Mouse (Mus musculus) CD4-positive, CD25-positive, alpha-beta regulatory T cell, adult 2 months (primary cell): ENCODE measurements around the gene Nxnl1.

Experiments
- DNase-seq: peaks from one replicate; pipeline ENCODE4 v3.0.0-alpha.2; 2012; ENCODE audit warnings: low read depth, low spot score

The Nxnl1 gene

DNA sequence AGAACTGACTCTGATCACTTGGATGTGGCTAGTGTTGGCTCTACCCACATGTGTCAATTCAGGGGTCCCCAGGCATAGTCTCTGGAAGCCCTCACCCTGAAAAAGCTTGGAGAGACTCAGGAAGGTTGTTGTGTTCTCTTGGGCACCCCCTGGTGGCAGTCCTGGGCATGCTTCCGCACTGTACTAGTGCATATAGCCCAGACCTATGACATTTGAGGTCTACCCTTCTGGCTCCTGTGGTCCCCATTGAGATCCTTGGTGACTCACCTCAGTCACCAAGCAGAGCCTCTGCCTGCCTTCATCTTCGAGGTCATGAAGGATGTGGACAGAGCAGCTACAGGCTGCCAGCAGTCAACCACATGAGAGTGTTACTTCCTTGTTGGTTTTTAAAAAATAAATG, 20.5 kb upstream of the Nxnl1 start:
- peak; percentile 68 for DNase-seq

DNA sequence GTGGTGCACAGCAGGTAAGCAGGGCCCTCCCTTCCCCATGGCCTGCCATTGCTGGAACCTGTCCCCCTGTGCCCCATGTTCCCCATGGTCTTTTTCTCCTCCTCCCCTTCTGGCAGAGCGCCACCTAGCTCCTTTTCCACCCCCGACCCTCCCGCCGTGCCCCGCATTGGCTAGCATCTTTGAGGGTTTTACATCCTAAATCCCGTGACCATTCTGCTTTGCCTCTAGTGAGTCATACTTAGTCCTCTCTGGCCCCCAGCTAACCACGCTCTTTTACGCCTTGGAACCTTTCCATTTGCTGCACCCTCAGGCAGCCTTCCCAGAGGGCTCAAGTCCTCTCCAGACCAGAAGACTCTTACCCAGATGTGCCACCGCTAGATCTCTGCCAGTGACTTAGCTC, 13.8 kb upstream of the Nxnl1 start:
- no peak for DNase-seq

DNA sequence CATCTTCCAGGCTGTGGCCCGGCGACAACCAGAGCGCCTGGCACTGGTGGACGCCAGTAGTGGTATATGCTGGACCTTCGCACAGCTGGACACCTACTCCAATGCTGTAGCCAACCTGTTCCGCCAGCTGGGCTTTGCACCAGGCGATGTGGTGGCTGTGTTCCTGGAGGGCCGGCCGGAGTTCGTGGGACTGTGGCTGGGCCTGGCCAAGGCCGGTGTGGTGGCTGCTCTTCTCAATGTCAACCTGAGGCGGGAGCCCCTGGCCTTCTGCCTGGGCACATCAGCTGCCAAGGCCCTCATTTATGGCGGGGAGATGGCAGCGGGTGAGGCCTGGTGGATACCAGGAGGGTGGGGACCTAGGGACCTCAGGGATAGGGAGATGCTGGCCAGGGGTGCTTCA, 13.1 kb upstream of the Nxnl1 start:
- DNase-seq: no peak

DNA sequence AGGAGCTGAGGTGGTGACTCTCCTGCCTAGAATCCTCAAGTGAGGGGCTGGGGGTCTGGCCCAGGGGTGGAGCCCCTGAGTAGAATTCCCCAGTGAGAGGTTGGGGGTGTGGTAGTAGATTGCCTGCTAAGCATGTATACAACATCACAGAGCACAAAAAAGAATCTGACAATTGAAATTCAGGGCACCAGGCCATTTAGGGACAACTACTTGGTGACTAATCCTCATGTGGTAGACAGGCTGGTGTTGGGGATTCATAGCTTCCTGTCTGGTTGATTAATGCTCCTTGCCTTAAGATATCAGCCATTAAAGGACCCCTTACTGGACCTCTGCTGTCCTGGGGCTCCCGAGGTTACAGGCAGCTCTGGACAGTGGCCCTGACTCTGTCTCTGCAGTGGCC, 12.6 kb upstream of the Nxnl1 start:
- no peak for DNase-seq

DNA sequence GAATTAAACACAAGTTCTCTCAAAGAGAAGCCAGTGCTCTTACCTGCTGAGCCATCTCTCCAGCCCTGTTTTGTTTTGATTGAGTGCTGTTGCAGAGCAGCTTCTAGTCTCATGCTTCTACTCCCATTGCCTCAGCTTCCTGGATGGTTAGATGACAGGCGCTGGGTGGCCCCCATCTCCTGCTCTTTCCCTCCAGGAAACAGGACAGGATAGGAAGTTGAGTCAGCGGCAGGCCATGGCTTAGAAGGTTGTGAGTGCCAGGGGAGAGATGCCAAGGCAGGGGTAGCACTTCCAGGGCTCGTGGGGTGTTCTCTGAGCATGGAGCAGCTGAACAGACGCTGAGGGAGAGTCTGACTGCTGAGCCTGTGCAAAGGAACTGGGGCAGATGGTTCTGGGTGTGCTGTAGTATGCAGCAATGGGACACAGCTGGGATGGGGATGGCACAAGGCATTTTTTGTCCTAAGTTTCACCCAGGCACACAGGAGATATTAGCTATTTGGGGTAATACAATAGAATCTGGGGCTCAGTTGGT, 11.5 kb upstream of the Nxnl1 start:
- no peak for DNase-seq

DNA sequence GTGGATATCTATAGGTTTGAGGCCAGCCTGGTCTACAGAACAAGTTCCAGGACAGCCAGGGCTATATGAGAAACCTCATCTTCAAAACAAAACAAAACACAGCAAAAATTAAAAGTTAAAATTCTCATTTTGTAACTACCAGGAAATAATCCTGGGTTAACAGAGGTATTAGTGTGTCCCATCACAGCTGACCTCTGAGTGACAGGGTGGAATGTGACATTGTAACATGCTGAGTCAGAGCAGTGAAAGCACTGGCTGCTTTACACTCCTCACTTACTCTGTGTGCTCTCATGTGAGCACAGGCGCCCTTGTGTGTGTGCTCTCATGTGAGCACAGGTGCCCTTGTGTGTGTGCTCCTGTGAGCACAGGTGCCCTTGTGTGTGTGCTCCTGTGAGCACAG, 8.6 kb upstream of the Nxnl1 start:
- no peak for DNase-seq

DNA sequence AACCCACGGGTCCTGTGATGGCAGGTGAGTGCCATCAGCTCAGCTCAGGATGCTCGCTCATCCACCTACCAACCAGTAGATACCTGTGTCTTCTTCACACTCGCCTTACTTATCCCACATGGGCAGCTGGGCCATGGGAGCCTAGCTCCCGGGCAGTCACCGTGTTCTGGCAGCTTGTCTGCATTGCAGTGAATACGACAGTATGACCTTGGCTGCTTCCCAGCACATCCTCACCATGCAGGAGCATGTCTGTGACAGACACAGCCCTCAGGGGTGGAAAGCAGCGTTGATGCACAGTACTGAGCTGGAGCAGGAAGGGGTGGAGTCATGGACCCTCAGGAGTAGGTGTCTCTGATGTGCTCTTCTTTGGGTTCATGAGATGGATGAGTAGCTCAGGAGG, 8.0 kb upstream of the Nxnl1 start:
- no peak for DNase-seq

DNA sequence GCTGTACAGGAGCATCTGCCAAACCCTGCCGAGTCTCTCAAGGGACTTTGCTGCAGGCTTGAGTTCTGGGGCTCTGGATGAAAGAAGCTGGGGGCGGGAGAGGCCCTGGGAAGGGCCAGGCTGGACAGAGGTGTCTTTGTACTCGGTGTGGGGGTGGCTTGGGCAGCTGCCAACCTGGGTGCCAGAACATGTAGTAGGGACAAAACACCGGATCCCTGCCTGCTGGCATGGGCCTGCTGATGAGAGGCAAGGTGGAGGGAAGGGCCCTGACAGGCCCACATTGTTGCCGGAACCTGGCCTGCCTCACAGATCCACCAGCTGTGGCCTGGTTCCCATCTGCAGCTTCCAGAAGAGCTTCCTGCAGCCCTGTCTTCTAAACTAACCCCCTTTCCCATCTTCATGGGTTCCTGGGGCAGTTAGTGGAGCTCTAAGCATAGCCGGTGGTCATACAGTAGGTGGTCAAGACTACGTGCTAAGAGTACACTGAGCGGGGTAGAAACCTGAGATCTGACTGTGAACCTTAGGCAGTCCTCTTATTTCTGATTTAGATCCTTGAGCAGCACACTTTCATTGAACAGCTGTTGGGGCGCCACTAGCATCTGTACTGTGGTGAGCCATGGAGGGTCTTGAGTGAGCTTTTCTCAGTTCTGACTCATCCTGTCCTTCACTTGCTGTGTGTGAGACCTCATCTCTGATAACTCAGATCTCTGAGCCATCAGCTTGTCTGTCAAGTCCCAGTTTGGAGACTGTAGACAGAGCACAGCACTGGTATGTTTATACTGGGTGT, 6.6 kb upstream of the Nxnl1 start:
- no peak for DNase-seq

DNA sequence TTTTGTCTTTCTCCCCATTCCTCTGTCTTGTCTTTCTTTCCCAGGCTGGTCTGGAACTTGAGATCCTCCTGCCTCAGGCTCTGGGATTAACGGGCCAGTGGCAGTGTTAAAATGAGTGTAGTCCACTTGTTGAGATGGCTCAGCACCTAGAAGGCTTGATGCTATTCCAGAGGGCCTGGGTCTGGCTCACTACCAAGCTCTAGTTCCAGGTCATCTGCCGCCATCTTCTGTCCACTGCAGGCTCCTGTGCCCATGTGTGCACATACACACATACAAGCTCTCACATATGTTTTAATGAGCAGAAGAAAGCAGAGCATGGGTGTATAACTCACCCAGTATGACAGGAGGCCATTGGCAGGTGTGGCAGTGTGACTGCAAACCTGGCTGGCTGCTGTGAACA, 5.7 kb upstream of the Nxnl1 start:
- DNase-seq: no peak

DNA sequence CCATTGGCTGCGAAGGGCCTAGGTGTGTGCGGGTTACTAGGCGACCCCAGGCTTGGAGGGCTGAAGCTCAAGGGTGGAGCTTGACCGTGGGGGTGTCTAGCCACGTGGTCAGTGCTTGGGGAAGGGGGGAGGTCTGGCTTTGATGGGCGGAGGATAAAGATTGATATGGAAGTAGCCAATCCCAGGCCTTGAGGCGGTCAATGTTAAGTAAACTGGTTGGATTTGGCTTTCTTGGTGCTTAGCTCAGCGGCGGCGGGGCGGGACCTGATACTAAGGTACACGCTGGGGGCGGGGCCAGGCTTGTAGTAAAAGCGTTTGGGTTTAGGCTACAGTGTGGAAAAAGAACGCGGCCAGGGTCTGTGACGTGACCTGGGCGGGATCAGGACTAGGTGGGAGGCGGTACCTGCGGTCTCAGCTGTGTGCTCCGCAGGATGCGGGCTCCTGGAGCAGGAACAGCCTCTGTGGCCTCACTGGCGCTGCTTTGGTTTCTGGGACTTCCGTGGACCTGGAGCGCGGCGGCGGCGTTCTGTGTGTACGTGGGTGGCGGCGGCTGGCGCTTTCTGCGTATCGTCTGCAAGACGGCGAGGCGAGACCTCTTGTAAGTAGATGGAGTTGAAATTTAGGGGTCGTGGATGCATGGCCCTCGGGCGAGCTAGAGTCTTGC, 4.0 kb upstream of the Nxnl1 start:
- DNase-seq: peak; percentile 95

DNA sequence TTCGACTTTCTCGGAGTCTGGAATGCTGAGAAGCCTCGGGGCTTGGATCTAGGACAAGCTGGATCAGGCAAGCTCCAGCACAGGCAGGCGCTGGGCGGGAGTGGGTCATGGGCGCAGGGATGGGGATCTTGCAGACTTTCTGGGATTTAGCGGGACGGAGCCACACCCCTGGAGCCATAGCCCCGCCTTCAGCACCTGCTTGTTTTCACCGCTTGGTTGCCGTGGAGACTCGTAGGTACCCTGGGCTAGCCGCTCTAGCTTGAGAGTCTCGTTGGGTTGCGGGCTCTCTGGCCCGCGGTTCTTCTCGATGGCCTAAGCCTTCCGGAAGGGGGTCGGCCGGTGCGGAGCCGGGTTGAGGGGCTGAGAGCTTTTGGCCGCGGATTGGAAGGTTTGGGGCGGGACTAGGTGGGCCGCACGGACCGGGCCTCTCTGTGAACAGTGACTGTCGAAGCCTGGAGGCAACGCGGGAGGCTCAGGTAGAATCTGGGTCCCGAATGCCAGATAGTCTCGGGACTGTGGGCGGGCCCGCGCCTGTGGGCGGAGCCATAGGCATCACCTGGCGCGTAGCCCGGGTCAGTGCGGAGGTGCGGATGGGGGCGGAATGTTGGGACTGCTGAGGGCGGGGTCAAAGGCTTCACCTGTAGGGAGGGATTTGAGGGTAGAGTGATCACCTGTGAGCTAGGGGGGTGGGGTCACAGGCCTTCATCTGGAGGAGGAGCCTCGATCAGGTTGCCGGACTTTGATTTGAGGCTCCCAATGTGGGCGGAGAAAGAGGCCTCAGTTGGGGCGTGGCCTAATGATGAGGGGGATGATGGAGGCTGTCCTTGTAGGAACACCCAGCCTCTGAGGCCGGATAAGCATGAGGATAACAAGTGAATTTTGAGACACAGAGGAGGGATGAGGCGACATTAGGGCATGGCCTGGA, 3.2 kb upstream of the Nxnl1 start:
- peak; percentile 83 for DNase-seq

DNA sequence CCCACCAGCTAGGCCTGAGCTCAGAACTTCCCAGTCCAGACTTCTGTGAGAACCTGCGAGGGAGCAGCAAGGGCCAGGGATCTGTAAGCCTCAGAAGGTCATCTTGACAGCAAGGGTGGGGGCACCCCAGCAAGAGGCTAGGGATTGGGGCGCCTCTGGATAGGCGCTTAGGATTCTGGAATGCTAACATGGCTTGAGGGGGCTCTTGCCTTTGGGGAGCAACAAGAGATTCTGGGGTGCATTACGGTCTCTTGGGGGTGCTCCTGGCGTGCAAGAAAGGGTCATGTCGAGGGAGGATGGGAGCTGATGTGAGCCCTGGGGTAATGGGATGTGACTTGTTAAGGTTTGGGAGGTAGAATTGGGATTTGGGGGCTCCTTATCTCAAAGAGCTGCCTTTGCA, 2.5 kb upstream of the Nxnl1 start:
- no peak for DNase-seq

DNA sequence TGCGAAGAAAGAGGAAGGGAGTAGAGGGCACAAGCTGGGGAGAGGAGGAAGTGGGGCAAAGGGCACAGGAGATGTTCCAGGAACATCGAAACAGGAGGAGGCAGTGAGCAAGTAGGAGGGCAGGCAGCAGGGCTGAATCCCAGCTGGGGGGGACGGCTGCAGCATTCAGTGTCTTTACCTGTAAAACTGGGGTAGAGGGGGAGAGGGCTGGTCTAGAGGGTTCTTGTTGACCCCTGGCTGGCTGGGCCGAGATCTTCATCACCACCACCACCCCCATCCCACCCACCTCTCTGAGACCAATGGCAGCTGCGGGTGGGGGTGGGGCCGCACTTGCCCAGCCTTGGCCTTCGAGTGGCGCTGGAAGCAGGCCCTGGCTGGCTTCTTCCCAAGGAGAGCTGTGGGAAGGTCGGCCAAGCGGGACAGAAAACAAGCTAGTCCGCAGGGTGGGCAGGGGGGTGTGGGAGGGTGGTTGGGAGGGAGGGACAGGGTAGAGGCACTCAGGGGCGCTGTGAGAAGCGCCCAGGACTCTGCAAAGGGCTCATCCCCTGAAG, 2.1 kb upstream of the Nxnl1 start, which contains the start of gene Slc27a1:
TSS of gene Slc27a1 (plus strand) at position 496 of the 551 bp plus-strand sequence.
- no peak for DNase-seq

DNA sequence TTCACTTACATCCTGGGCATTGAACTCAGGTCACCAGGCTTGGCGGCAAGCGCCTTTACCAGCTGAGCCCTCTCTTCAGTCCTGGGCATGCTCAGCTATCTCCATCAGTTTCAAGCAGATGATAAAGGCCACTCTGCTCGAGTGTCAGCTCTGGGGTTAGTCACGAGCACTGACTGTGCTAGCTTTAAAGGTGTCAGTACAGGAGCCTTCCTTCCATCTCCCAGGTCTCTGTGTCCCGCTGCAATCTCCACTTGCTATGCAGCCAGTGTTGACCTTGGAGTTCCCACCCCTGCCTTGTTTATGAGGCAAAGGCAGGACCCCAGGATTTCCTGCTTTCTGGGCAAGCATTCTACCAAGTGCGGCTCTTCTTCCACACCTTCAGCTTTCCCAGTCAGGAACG, 1.2 kb upstream of the Nxnl1 start:
- DNase-seq: no peak

DNA sequence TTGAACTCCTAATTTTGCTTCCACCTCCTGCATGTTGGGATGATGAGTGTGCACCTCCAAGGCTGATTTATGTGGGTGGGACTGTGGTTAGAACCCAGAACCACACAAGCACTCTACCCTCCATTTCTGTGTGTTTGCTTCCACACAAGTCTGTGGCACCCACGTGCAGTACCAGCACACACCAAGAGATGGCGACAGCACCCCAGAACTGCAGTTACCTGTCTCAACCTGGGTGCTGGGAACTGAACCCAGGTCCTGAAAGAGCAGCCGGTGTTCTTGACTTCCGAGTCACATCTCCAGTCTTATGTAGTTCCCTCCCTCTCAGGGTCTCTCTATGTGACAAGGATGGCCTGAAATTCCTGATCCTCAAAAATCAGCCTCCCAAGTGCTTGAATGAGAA, 2.4 kb downstream of the Nxnl1 start:
- peak; percentile 24 for DNase-seq

DNA sequence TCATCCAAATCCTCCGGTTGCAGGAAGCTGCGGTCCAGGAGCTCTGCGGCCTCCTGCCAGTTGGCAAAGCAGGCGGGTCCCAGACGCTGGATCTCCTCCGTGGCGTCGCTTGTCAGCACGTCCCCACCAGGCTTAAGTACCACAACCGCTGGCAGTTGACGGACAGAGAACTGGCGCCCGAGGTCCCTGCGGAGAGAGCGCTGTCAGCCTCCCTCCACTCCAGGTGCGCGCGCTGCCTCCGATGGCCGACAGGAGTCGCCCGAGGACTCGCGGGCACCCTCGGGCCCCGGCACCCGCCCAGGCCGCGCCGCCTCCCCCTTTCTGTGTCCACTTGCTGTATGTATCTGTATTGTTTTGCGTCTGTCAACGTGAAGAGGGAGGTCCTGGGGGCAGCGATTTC, 3.6 kb downstream of the Nxnl1 start:
- DNase-seq: peak; percentile 87

DNA sequence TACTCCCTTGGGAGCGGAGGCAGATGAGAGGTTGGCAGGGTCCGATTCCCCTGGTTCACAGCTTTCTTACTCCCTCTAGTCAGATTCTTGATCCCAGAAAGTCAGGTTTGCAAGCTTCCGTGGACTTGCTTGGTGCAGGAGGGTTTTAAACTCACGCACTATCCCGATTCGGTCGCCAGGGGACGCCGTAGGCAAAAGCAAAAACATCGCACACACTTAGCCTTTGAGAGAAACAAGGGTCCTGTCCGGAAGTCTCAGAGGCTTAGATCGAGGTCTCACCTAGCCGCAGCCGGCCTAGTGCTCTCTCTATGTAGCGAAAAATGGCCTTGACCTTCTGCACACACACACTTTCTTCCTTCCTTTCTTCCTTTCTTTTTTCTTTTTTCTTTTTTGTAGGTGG, 5.0 kb downstream of the Nxnl1 start:
- peak; percentile 92 for DNase-seq

DNA sequence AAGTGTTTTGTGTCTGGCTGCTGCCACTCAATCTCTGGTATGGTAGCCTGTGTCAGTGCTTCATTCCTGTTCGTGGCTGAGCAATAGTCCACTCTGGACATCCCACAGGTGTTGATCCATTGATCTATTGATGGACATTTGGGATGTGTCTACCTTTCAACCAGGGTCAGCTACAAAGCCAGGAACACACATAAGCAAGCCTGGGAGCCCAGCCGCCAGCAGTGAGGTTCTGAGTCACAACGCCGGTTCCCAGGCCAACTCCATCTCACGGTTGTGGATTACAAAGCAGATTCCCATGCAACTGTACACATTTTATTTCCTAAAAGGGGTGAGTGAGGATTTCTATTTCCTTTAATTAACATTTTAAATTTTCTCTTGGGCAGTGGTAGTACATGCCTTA, 5.6 kb downstream of the Nxnl1 start:
- DNase-seq: no peak

DNA sequence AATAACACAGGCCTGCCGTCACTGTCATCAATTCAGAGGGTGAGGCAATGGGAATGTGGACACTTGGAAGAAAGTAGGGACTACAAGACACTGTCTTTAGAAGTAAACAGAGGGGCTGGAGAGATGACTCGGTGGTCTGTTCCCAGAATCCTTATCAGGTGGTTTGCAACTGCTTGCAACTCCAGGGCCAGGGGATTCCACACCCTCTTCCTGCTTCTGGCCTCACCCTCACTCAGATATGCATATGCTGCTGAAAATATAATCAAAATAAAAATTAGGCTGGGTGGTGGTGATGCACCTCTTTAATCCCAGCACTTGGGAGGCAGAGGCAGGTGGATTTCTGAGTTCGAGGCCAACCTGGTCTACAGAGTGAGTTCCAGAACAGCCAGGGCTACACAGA, 6.3 kb downstream of the Nxnl1 start:
- DNase-seq: no peak

DNA sequence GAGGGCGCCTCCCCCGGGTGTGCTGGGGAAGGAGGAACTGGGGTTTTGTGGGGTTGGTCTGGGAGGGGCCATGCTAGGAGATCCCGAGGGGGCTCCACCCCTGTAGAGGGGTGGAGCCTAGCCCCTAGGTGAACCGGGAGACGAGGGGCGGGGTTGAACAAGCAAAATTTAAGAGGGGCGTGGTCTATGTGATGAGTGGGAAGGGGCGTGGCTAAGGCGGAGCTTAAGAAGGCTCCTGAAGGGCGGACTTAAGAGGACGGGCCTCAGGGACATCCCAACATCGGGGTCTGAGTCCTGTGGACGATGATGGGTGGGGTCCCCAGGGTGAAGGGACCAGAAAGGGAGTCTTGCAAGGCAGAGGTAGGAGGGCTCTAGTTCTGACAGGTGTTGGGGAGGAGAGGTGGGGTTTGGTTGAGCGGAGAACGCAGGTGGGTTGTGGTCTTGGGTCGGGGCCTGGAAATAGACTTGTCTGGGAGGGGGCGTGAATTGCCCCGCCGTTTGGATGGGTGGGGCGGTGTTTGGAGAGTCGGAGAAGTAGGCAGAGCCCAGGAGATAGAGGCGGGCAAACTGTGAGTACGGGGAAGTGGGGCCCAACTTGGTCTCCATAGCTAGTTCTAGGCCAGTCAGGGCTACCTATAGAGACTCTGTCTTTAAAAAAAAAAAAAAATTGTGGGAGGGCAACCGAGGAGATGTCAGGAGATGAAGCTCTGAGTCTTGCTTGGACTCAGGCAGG, 7.3 kb downstream of the Nxnl1 start:
- peak; percentile 87 for DNase-seq
